Mouse (Mus musculus): ENCODE results near the gene Ptpn23. TPM values are rescaled to one million over a fixed set of nuclear protein-coding genes. Genes with fewer than 3 reads are reported as not detected.

Gene Ptpn23
- 38.9 and 41.7 TPM in 2 replicates for polyA plus RNA-seq (2011; ENCODE audit: insufficient read depth, insufficient read length, low read depth, missing spikeins)

- TF ChIP-seq CTCF (IDR thresholded peaks at IDR 0.05; ENCODE audit: low read depth, low read length) (no peak), EP300 (IDR thresholded peaks at IDR 0.05; ENCODE audit: insufficient read depth, low read depth, low read length) (peak; percentile 49; the same call in 1 of the 2 replicates), POLR2A (IDR thresholded peaks at IDR 0.05; ENCODE audit: insufficient read depth, low read length) (peak; percentile 32)
- Histone ChIP-seq H3K27me3 (ENCODE audit: control insufficient read depth, insufficient read depth, low read length, poor library complexity, severe bottlenecking) (no peaks in the 10 kb centered on the region), H3K4me3 (ENCODE audit: low read depth, low read length) (peak within 1 kb of the TSS; percentile 94), H3K9ac (ENCODE audit: low read depth, poor library complexity, severe bottlenecking) (peak within 1 kb of the TSS; percentile 92), H3K9me3 (replicated peaks; ENCODE audit: control insufficient read depth, insufficient read depth, low read length, poor library complexity, severe bottlenecking) (no peaks in the 10 kb centered on the region), H3K27ac (ENCODE audit: insufficient read depth, low read length) (peak within 1 kb of the TSS; percentile 51), H3K36me3 (ENCODE audit: control insufficient read depth, insufficient read depth, low read length, poor library complexity, severe bottlenecking) (no peaks in the 10 kb centered on the region), H3K4me1 (ENCODE audit: control insufficient read depth, insufficient read depth, low read length) (peaks cover 2% of the 10 kb centered on the region)
Observed at GRCm38 (mm10) chr9:110408099-110408773, at the start of gene Ptpn23. Gene Ptpn23 (minus strand): TSS chr9:110408213.

GRCm38 (mm10) chr9:110452523-110452922 lies 44.5 kb upstream of the Ptpn23 start:
- H3K27ac ChIP-seq (ENCODE audit: insufficient read depth, low read length), result no peak overlapping the region
- TF ChIP-seq EP300 (IDR thresholded peaks at IDR 0.05; ENCODE audit: insufficient read depth, low read depth, low read length) (no peak), POLR2A (IDR thresholded peaks at IDR 0.05; ENCODE audit: insufficient read depth, low read length) (no peak), CTCF (IDR thresholded peaks at IDR 0.05; ENCODE audit: low read depth, low read length) (no peak)
- no peak overlapping the region for H3K9ac ChIP-seq (ENCODE audit: low read depth, poor library complexity, severe bottlenecking)
- no peak overlapping the region for H3K4me3 ChIP-seq (ENCODE audit: low read depth, low read length)
- no peaks in the 10 kb centered on the region for H3K27me3 ChIP-seq (ENCODE audit: control insufficient read depth, insufficient read depth, low read length, poor library complexity, severe bottlenecking)
- no peaks in the 10 kb centered on the region for H3K4me1 ChIP-seq (ENCODE audit: control insufficient read depth, insufficient read depth, low read length)
- no peaks in the 10 kb centered on the region for H3K36me3 ChIP-seq (ENCODE audit: control insufficient read depth, insufficient read depth, low read length, poor library complexity, severe bottlenecking)
- no peaks in the 10 kb centered on the region for H3K9me3 ChIP-seq (replicated peaks; ENCODE audit: control insufficient read depth, insufficient read depth, low read length, poor library complexity, severe bottlenecking)

- Histone ChIP-seq H3K27me3 (ENCODE audit: control insufficient read depth, insufficient read depth, low read length, poor library complexity, severe bottlenecking) (no peaks in the 10 kb centered on the region), H3K9me3 (replicated peaks; ENCODE audit: control insufficient read depth, insufficient read depth, low read length, poor library complexity, severe bottlenecking) (no peaks in the 10 kb centered on the region), H3K4me3 (ENCODE audit: low read depth, low read length) (no peak overlapping the region), H3K36me3 (ENCODE audit: control insufficient read depth, insufficient read depth, low read length, poor library complexity, severe bottlenecking) (no peaks in the 10 kb centered on the region), H3K9ac (ENCODE audit: low read depth, poor library complexity, severe bottlenecking) (no peak overlapping the region), H3K4me1 (ENCODE audit: control insufficient read depth, insufficient read depth, low read length) (no peaks in the 10 kb centered on the region), H3K27ac (ENCODE audit: insufficient read depth, low read length) (no peak overlapping the region)
- TF ChIP-seq POLR2A (IDR thresholded peaks at IDR 0.05; ENCODE audit: insufficient read depth, low read length) (no peak), CTCF (IDR thresholded peaks at IDR 0.05; ENCODE audit: low read depth, low read length) (peak; percentile 38)
Observed at GRCm38 (mm10) chr9:110448857-110449617, 41.0 kb upstream of the Ptpn23 start.

GRCm38 (mm10) chr9:110448356-110448755 lies 40.3 kb upstream of the Ptpn23 start:
- Histone ChIP-seq H3K27me3 (ENCODE audit: control insufficient read depth, insufficient read depth, low read length, poor library complexity, severe bottlenecking) (no peaks in the 10 kb centered on the region), H3K27ac (ENCODE audit: insufficient read depth, low read length) (no peak overlapping the region), H3K36me3 (ENCODE audit: control insufficient read depth, insufficient read depth, low read length, poor library complexity, severe bottlenecking) (no peaks in the 10 kb centered on the region), H3K9ac (ENCODE audit: low read depth, poor library complexity, severe bottlenecking) (no peak overlapping the region), H3K4me1 (ENCODE audit: control insufficient read depth, insufficient read depth, low read length) (no peaks in the 10 kb centered on the region), H3K9me3 (replicated peaks; ENCODE audit: control insufficient read depth, insufficient read depth, low read length, poor library complexity, severe bottlenecking) (no peaks in the 10 kb centered on the region), H3K4me3 (ENCODE audit: low read depth, low read length) (no peak overlapping the region)
- no peak for TF ChIP-seq EP300 (IDR thresholded peaks at IDR 0.05; ENCODE audit: insufficient read depth, low read depth, low read length)
- no peak for TF ChIP-seq POLR2A (IDR thresholded peaks at IDR 0.05; ENCODE audit: insufficient read depth, low read length)
- no peak for TF ChIP-seq CTCF (IDR thresholded peaks at IDR 0.05; ENCODE audit: low read depth, low read length)

- TF ChIP-seq CTCF (IDR thresholded peaks at IDR 0.05; ENCODE audit: low read depth, low read length) (no peak), EP300 (IDR thresholded peaks at IDR 0.05; ENCODE audit: insufficient read depth, low read depth, low read length) (no peak), POLR2A (IDR thresholded peaks at IDR 0.05; ENCODE audit: insufficient read depth, low read length) (no peak)
- no peaks in the 10 kb centered on the region for H3K27me3 ChIP-seq (ENCODE audit: control insufficient read depth, insufficient read depth, low read length, poor library complexity, severe bottlenecking)
- no peaks in the 10 kb centered on the region for H3K36me3 ChIP-seq (ENCODE audit: control insufficient read depth, insufficient read depth, low read length, poor library complexity, severe bottlenecking)
- H3K27ac ChIP-seq (ENCODE audit: insufficient read depth, low read length), result no peak overlapping the region
- H3K9ac ChIP-seq (ENCODE audit: low read depth, poor library complexity, severe bottlenecking), result no peak overlapping the region
- H3K4me3 ChIP-seq (ENCODE audit: low read depth, low read length), result no peak overlapping the region
- H3K9me3 ChIP-seq (replicated peaks; ENCODE audit: control insufficient read depth, insufficient read depth, low read length, poor library complexity, severe bottlenecking), result no peaks in the 10 kb centered on the region
- H3K4me1 ChIP-seq (ENCODE audit: control insufficient read depth, insufficient read depth, low read length), result no peaks in the 10 kb centered on the region
Observed at GRCm38 (mm10) chr9:110440559-110440958, 32.5 kb upstream of the Ptpn23 start.

GRCm38 (mm10) chr9:110440049-110440448 lies 32.0 kb upstream of the Ptpn23 start:
- Histone ChIP-seq H3K27ac (ENCODE audit: insufficient read depth, low read length) (no peak overlapping the region), H3K36me3 (ENCODE audit: control insufficient read depth, insufficient read depth, low read length, poor library complexity, severe bottlenecking) (no peaks in the 10 kb centered on the region), H3K27me3 (ENCODE audit: control insufficient read depth, insufficient read depth, low read length, poor library complexity, severe bottlenecking) (no peaks in the 10 kb centered on the region), H3K4me1 (ENCODE audit: control insufficient read depth, insufficient read depth, low read length) (no peaks in the 10 kb centered on the region), H3K4me3 (ENCODE audit: low read depth, low read length) (no peak overlapping the region), H3K9ac (ENCODE audit: low read depth, poor library complexity, severe bottlenecking) (no peak overlapping the region), H3K9me3 (replicated peaks; ENCODE audit: control insufficient read depth, insufficient read depth, low read length, poor library complexity, severe bottlenecking) (no peaks in the 10 kb centered on the region)
- TF ChIP-seq EP300 (IDR thresholded peaks at IDR 0.05; ENCODE audit: insufficient read depth, low read depth, low read length) (no peak), CTCF (IDR thresholded peaks at IDR 0.05; ENCODE audit: low read depth, low read length) (no peak), POLR2A (IDR thresholded peaks at IDR 0.05; ENCODE audit: insufficient read depth, low read length) (no peak)
